Mouse (Mus musculus): ENCODE results near the gene Hoxc11.

Gene Hoxc11

GRCm38 (mm10) chr15:102954192-102955006, at the start of gene Hoxc11:
TSS of gene Hoxc11 (plus strand) at chr15:102954427.
- DNase-seq (ENCODE audit: low spot score) = no peak

DNA sequence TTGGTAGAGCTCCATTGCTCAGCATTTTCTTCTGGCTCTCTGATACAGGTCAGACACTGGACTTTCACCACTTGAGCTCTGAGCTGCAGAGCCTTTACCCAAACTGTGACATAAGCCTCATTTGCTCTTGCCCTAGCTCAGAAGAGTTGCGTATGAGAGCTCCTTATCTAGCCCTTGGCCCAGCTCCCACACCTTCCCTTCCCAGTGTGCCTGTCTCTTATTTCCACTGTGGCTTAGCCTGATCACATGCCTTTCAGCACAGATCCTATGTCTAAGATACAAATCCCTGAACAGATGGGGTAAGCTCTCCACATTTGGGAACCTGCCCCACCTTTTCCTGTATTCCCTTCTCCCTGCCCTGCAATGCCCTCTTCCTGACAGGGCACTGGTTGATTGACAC, 49.3 kb upstream of the Hoxc11 start:
- DNase-seq (ENCODE audit: low spot score) = no peak

GRCm38 (mm10) chr15:102909536-102909935, 44.7 kb upstream of the Hoxc11 start:
- DNase-seq (ENCODE audit: low spot score) = no peak

DNA sequence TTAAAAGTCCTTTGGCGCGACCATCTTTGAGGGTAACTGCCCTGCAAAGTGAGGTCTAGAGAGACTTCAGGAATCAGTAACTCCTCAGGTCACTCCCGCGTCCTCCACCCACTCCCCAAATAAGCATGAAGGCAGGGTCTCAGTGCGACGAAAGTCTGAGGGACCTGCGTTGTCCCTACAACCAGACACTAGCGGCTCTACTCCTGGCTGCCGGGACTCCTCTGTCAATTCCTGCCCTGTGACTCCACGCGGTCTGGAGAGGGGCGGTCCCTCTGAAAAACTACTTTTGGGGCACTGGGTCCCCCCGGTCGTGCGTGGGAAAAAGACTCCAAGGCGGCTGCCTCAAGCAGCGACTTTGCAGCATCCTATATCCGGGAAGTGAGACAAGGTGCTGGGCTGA, 44.2 kb upstream of the Hoxc11 start:
- no peak for DNase-seq (ENCODE audit: low spot score)

- DNase-seq (ENCODE audit: low spot score) = no peak
These were observed 43.6 kb upstream of the Hoxc11 start for GRCm38 (mm10) chr15:102910496-102911095.

GRCm38 (mm10) chr15:102913038-102913585, 41.1 kb upstream of the Hoxc11 start:
- no peak for DNase-seq (ENCODE audit: low spot score)

- no peak for DNase-seq (ENCODE audit: low spot score)
These were observed 36.2 kb upstream of the Hoxc11 start for GRCm38 (mm10) chr15:102917972-102918572.

- DNase-seq (ENCODE audit: low spot score) = no peak
These were observed 35.5 kb upstream of the Hoxc11 start for GRCm38 (mm10) chr15:102918611-102919265.

GRCm38 (mm10) chr15:102919336-102920180, 34.7 kb upstream of the Hoxc11 start:
- DNase-seq (ENCODE audit: low spot score) = no peak

GRCm38 (mm10) chr15:102920619-102921018, 33.6 kb upstream of the Hoxc11 start:
- DNase-seq (ENCODE audit: low spot score) = no peak

DNA sequence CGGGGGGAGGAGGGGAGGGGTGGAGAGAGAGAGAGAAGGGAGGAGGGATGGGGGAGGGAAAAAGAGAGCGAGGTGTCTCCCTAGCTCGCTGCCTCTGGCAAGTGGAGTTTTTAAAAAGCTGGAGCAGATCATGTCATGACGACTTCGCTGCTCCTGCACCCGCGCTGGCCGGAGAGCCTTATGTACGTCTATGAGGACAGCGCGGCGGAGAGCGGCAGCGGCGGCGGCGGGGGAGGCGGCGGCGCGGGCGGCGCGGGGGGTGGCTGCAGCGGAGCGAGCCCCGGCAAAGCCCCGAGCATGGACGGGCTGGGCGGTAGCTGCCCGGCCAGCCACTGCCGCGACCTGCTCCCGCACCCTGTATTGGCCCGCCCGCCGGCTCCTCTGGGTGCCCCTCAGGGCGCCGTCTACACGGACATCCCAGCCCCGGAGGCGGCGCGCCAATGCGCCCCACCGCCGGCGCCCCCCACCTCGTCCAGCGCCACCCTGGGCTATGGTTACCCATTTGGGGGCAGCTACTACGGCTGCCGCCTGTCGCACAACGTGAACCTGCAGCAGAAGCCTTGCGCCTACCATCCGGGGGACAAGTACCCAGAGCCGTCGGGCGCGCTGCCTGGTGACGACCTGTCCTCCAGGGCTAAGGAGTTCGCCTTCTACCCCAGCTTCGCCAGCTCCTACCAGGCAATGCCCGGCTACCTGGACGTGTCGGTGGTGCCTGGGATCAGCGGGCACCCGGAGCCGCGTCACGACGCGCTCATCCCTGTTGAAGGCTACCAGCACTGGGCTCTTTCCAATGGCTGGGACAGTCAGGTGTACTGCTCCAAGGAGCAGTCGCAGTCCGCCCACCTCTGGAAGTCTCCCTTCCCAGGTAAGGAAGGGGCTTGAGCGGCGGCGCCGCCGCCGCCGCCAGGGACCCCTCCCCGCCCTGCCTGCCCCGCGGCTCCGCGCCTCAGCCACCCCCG, 32.9 kb upstream of the Hoxc11 start, which contains the start of gene Hoxc13:
Gene Hoxc13, plus strand, starts transcription at position 51 of the 959 bp plus-strand sequence.
- DNase-seq (ENCODE audit: low spot score) = no peak

DNA sequence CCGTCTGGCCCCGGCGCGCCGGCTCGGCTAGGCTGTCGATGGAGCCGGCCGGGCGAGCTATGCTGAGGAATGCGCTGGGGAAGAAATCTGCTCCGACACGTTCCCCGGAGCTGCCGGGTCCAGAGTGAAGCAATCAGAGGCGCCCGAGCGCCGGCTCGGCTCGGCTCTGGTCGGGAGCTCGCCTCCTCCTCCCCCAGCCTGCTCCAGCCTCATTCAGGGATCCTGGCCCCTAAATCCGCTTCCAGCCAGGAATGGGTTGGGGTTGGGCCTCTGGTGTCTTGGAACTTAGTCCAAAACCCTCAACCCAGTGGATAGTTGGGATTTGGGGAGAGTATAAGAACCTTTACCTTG, 32.2 kb upstream of the Hoxc11 start:
- no peak for DNase-seq (ENCODE audit: low spot score)

- no peak for DNase-seq (ENCODE audit: low spot score)
These were observed 31.4 kb upstream of the Hoxc11 start for GRCm38 (mm10) chr15:102922636-102923500.

DNA sequence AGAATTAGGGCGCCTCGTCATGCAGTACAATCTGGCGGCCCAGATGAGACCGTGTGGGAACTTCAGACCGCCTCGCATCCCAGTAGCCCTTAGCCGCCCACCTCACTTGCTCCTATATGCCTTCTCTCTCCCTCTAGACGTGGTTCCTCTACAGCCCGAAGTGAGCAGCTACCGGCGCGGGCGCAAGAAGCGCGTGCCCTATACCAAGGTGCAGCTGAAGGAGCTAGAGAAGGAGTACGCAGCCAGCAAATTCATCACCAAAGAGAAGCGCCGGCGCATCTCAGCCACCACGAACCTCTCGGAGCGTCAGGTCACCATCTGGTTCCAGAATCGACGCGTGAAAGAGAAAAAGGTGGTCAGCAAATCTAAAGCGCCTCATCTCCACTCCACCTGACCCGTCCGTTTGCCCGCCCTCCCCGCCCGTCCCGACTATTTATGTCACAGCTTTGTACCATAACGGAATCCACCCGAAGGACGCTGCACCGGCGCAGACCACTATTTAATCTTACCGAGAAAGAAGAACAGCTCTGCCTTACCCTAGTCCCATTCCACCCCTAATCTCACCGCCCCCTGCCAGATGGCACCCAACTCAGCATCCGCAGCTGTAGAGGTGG, 27.1 kb upstream of the Hoxc11 start:
- no peak for DNase-seq (ENCODE audit: low spot score)

DNA sequence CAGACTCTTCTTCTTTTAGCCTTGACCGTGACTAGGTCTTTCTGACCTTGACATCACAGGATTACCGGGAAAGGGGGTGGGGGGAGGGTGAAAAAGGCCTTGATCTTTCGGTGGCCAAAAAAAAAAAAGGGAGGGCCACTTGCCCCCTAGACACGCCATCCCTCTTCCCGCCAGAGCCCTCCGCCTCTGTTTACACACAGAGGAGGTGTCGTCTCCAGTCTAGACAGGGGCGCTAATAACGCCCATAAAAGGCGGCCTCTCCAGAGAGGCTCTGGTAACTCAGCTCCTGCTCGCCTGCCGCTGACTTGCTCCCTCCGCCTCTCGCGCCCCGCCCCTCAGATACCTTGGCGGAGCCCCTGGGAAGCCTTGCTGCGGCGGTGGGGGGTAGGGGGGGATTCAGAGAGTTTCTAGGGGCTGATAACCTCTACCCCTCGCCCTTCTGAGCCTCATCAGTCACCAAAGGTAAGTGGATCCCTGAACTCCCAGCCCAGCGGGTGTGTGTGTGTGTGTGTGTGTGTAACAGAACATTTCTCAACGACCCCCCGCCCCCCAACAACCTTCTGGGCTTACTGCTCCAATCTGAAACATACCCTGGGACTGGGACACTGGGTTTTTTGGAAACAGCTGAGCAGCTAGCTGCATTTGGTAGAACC, 22.4 kb upstream of the Hoxc11 start:
- no peak for DNase-seq (ENCODE audit: low spot score)

- DNase-seq (ENCODE audit: low spot score) = no peak
These were observed 19.8 kb upstream of the Hoxc11 start for GRCm38 (mm10) chr15:102934438-102934837.

- DNase-seq (ENCODE audit: low spot score) = no peak
These were observed 19.3 kb upstream of the Hoxc11 start for GRCm38 (mm10) chr15:102934897-102935296.

DNA sequence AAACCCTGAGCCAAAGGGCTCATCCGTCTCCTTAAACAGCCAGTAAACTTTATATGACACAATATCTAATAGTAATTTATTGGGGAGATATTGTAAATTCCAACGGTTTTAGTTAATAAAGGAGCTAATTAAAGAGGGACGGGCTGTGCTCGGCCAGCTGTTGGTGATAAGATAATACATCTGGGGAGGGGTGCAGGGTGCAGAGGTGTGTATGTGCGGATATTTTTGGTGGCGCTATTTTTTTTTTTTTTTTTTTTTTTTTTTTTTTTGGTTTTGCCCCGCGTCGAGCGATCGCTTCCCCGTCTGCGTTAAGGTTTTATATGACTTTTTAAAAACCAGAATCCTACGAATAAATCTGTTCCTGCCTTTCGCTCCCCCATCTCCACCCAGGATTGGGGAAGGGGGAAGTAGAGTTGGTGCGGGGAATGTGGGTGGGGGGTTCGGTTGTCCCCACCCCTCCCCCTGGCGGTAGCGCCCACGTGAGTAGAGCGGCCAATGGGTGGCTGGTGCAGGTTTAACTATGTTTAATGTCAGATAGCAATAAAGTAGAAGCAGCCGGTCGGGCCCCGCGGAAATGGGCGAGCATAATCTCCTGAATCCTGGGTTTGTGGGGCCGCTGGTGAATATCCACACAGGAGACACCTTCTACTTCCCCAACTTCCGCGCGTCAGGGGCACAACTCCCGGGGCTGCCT, 17.8 kb upstream of the Hoxc11 start, which contains the start of gene Hoxc12:
Gene Hoxc12, plus strand, starts transcription at position 479 of the 694 bp plus-strand sequence.
- no peak for DNase-seq (ENCODE audit: low spot score)

Measured in urinary bladder, postnatal 10 days (tissue).